Mouse (Mus musculus) kidney, postnatal 14 days (tissue): ENCODE measurements around the gene Vmn2r28.
"Not testable (repeated sequence)": the region's sequence is repeated elsewhere in the genome, so short reads cannot be mapped to it uniquely, and the experiment has no call there.

ENCODE experiments used
- DNase-seq: peaks from one replicate; pipeline ENCODE4 v3.0.0; 2022; ENCODE audit warnings: mixed read lengths

The Vmn2r28 gene

GRCm38 (mm10) chr7:5493856-5494255, at the start of gene Vmn2r28:
Gene Vmn2r28, minus strand, starts transcription at chr7:5493956.
- DNase-seq, result not testable (repeated sequence)

GRCm38 (mm10) chr7:5540770-5541436, 47.1 kb upstream of the Vmn2r28 start:
- DNase-seq, result not testable (repeated sequence)

GRCm38 (mm10) chr7:5456674-5457073, 37.1 kb downstream of the Vmn2r28 start, which contains the start of gene Vmn1r59:
Gene Vmn1r59, minus strand, starts transcription at chr7:5456774.
- DNase-seq, result no peak

DNA sequence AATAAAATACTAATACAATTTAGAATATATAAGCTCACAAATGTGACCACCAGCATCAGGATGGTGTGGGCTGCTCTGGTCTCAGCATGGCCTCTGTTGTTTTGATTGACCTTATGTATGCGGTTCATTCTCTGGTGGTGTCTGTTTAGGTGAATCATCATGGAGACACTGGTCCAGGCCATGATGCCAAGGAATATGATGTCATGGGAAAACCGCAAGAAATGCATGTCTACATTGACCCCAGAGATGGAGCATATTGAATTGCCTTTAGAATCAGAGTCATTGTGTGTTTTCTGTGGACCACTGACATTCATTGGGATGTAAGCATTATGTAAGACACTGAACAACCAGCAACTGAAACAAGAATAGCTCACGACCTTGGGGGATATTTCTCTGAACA, 39.7 kb downstream of the Vmn2r28 start:
- not testable (repeated sequence) for DNase-seq

DNA sequence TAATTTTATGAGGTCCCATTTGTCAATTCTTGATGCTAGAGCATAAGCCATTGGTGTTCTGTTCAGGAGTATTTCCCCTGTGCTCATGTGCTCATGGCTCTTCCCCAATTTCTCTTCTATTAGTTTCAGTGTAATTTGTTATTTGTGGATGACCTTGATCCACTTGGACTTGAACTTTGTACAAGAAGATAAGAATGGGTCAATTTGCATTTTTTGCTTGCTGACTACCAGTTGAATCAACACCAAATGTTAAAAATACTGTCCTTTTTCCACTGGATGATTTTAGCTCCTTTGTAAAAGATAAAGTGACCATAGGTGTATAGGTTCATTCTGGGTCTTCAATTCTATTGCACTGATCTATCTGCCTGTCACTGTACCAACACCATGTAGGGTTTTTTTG, 45.1 kb downstream of the Vmn2r28 start:
- DNase-seq, result no peak
